Mouse (Mus musculus) lung, adult 2 months (tissue): ENCODE results near the gene Fabp1.

ENCODE experiments used
- CTCF ChIP-seq: fragments of 200-500 bp; IDR thresholded peaks from 2 replicates; pipeline ENCODE4 v1.5.1; 2011; ENCODE audit warnings: mild to moderate bottlenecking, low read length, control low read depth; ENCODE audit not compliant: insufficient read depth
- POLR2A ChIP-seq: fragments of 200-500 bp; IDR thresholded peaks from 2 replicates; pipeline ENCODE4 v1.6.1; 2011; ENCODE audit warnings: low read depth, mild to moderate bottlenecking, control low read depth, low read length, borderline replicate concordance; ENCODE audit errors: extremely low read depth

GRCm38 (mm10) chr6:71204166-71204565 lies 4.5 kb downstream of the Fabp1 start:
- TF ChIP-seq POLR2A (no peak), CTCF (no peak)
